Mouse (Mus musculus): Measurements from ENCODE around the gene Gorasp1.

Gene Gorasp1

DNA sequence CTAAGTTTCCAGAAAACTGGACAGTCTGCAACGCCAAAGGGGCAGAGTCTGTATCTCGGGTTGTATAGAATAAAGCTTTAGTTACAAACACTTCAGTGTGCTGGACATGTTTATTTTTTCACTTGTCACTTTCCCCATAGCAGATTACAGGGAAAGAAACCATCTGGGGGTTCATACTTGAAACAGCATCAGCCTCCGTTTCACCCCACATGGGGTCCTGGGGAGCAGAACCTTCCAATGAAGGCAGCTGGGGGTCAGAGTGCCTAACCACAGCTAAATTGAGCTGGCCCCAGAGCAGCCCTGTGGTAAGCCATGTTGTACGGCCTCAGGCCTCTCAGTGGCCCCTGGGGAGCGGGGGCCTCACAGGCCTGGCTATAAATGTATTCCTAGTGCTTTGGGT lies 10.9 kb downstream of the Gorasp1 start:
- no peak for DNase-seq (ENCODE audit: low spot score)

DNA sequence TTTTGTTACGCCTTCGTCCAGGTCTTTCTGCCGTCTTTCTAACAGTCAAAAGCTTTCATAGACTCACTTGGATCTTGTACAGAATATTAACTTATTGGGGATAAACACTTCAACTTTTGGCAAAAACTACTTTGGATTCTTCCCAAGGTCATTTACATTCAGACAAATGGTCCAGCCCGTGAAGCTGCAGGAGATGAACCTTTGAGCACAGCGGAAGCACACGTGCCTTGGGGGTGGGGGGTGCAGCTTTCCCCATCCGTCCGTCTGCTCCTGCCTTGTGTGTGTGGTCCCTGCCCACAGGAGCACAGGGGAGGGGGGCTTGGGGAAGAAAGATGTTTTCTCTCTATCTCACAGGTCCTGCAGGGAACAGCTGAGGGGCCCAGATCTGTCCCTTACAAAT lies 11.6 kb downstream of the Gorasp1 start:
- no peak for DNase-seq (ENCODE audit: low spot score)

DNA sequence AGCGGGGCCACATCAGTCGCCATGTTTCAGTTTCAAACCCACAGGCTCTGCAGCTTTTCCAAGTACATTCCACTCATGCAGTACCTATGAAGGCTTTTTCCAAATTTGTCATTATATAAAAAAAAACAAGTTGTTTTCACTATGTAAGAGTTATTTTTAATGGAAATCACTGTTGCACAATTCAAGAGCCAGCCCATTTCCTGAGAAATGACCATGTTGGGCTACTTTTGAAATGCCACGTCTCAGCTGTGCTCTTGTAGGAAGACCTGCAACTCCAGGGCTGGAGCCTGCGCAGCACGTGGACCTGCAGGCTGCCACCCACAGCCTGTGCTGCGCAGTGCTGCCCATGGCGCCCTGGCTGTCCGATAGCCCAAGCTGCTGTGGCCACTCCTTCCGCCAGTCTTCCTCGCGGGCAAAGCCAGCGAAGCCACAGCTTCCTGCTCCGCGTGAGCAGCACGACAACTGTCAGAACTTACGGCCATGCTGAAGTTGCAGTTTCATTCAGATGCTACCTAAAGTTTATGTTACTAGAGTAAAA lies 12.2 kb downstream of the Gorasp1 start:
- no peak for DNase-seq (ENCODE audit: low spot score)

DNA sequence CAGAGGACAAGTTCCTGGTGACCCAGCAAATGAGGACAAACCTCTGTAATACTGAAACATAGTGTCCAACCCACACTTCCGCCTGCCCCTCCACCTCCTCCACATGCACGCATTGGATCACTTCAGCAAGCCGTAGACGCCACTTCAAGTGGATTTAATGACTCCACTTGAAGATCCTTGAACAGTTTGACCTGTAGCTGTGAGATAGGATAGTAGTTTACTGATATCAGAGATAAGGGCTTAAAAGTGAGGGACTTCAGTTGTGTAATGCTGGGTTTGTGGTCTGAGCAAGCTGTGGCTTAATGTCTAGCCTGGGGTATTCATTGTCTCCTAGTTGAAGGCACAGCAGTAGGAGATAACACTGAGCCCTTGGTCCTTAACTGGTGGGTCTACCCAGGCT lies 13.9 kb downstream of the Gorasp1 start:
- DNase-seq (ENCODE audit: low spot score), result no peak

DNA sequence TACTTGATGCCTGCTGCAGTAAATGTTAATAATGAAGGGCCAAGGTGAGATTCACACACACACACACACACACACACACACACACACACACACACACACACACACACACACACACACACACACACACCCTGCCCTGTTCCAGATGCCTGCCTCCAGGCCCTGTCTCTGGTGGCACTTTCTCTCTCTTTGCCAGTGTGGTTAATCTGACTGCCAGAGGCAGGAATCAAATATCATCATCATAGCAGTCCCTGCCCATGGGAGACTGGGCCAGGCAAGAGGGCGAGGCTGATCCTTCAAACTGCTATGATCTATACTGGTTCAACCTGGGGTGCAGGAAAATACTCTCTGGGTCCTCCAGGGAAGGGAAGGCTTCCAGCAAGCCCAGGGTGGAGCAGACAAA lies 17.5 kb downstream of the Gorasp1 start:
- DNase-seq (ENCODE audit: low spot score), result no peak

DNA sequence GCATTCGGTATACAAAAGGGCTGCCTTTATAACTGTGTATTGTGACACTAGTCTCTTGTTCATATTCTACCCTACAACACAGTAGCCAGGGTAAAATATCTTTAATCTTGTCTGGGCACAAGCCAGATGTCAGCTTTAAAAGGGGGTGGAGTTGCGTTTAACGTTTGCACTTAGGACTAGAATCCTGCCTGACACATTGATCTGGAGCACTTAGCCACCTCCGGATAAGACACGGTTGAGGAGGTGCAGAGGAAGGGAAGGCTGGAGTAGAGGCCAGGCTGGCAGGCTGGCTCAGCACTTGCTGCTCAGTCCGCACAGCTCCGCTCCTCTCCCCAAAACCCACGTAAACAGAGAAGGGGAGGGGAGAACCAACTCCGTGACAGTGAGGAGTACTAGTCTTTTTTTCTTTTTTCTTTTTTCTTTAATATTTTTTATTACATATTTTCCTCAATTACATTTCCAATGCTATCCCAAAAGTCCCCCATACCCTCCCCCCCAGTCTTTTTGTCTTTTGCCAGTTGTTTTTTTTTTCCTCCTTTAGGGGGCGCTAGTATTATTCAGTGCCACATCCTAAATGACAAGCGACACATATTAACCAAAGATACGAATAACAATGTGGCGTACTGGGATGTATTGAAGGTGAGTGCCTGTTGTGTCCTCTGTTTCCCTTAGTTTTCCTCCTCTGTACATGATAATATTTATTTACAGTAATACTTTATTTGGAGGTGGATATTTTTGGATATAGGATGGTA lies 24.1 kb downstream of the Gorasp1 start:
- DNase-seq (ENCODE audit: low spot score), result no peak

DNA sequence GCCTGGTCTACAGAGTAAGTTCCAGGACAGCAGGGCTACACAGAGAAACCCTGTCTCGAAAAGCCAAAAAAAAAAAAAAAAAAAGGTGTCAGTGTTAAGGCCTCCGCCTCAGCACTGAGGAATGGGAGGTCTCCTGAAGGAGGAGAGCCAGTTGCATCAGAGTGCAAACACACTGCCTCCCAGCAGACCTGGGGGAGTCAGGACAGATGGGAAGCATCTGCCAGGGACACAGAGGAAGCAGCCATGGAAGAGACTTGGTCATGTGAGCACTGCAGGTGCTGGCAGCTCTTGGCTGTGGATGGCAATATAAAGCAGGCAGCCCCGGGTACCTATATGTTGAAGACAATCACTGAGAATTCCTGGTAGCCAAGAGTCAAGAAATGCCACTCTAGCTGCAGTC lies 27.4 kb downstream of the Gorasp1 start:
- DNase-seq (ENCODE audit: low spot score), result no peak

DNA sequence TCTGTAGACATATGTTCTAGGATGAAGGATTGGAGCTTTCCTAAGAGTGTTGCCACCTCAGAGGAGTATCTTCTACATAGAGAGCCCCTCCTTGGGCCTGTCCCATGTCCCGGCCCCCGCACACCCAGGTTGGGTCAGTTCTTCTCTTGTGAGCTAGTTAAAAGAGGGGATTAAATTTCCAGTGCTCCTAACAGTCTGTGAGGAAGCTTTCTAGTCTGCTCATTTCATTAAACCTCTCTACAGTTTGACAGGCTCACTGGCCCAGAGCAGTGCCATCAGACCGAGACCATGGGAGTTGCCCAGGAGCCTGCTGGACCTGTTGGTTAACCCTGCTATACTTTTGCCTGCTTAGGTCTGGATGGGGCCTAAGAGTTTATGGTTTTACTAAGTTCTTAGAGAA lies 28.7 kb downstream of the Gorasp1 start:
- DNase-seq (ENCODE audit: low spot score), result no peak

DNA sequence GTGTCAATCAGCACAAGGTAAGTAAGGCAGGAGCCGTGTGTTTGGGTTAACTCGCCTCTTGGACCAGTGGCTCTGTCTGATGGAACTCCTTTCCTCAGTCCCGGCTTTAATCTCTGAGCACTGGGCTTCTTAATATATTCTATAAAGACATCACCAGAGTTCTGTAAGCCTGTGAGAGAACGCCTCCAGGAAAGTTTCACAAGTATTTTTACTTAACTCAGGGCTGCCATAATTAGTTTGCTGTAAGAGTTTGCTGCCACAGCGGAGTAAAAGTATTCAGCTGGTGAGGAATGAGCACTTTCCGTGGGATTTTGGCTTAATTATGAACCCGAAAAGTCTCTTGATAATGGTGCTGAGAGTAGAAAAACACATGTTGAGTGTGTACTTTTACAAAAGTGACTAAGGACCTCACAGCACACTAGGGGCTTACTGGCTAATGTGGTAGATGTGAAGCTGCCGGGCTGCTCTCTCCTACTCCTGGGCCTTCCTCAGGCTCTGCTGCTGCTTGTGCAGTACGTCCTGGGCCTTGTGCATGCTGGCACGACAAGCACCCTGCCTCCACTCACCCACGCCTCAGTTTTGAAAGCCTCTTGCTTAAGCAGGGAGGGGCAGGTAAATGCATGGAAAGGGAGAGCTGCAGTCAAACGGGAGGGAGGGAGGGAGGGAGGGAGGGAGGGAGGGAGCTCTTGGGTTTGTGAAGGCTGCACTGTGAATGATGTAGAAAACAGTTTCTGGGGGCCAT lies 34.8 kb downstream of the Gorasp1 start:
- no peak for DNase-seq (ENCODE audit: low spot score)

DNA sequence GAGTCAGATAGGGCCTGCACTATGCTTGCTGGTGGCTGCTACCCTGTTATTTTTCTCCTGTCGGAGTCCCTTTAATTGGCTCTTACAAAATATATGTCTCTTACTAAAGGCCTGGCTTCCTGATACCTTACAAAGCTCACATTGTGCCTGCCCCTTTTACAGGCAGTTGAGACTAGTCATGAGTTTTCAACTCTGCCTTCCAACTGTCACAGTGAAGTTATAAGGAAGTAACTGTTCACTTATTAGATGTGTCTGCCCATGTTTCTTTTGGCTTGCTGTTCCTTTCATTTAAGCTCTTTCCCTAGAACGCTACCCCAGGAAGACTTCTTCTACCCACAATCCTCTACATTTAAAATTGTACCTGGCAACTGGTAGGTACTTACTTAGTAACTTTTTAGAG lies 37.9 kb downstream of the Gorasp1 start:
- no peak for DNase-seq (ENCODE audit: low spot score)

DNA sequence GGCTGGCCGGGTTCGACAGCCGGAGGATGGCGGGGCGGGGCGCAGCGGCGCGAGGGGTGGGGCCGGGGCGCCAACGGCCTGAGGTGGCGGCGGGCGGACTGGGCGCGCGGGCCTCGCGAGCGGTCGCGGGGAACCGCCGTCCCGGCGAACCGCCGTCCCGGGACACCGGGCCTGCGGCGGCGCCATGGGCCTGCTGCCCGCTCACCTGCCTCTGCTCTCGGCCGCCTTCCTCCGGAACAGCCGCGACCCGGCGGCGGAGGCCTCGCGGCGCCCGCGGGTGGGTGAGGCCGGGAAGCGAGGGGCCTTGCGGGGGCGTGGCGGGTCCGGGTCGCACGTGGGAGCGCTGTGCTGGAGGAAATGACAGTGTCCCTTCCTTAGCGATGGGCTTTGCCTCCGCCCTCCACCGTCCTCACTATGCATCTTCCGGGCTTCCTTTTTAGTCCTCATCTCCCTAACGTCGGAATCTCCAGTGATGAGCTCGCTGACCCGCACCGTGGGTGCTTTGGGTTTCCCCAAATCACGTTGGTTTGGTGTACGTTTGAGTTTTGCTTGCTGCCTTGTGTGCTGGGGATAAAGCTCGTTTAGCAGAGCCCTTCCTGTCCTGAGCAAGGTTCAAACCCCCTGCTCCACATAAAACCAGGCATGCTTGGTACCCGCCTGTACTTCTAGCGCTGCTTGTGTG lies 42.2 kb downstream of the Gorasp1 start:
- peak; percentile 75 for DNase-seq (ENCODE audit: low spot score)

DNA sequence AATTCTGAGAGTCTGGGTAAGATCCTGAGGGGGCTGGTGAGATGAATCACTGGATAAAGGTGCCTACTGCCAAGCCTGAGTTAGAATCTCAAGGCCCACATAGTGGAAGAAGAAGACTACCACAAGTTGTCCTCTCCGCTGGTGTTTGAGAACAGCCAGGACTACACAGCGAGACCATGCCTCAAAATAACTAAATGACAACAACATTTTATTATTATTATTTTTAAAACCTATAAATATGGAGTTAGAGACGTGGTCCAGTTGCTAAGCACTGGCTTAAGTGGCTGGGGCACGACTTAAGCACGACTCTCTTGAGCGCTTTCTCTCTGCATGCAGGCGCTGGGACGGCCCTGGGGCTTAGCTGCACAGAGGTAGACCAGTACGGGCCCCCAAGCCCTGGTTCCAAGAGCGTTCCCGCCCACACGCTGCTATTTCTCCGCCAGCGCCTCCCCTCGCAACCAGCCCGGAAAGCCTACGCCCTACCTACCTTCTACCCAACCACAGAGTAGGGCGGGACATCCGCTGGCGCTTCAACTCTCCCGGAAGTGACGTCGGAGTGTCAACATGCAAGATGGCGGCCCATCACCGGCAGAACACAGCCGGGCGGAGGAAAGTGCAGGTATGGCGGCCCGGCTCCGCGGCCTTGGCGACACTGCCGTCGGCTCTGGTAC lies 42.9 kb downstream of the Gorasp1 start, which contains the start of gene Wdr48:
Gene Wdr48 (plus strand): TSS at position 540 of the 671 bp plus-strand sequence.
- DNase-seq (ENCODE audit: low spot score), result peak; percentile 94

DNA sequence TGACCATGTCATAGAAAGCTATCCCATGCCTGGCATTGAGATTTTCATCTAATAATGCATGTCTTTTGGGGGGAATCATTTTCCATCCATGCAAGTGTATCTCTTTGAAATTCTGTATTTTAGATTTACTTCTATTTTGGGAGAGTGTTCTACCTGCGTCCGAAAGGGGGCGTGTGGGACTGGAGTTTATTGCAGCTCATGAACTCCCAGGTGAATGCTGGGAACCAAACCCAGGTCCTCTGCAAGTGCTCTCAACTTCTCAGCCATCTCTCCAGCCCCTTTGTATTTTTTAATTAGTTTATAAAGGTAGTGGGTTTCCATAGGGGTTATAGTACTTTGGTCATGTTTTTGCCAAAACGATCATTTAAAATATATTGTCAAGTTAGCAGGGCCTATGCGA lies 43.5 kb downstream of the Gorasp1 start:
- DNase-seq (ENCODE audit: low spot score), result no peak

DNA sequence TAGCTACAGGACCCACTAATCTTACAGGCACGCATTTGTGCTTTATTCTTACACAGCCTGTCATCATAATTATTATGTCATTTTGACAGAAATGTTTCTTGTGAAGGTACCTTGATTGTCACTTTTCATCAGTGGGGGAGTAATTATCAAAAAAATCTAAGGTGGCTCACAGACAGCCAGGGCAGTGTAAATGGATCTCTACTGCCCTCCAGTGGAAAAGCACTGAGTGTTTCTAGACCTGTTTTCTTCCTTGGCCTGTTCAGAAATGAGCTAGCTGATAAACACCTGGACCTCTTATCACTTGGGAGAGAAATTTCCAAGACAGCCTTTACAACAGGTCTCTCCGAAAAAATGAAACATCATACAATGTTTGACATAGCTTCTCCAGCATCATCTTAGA lies 46.7 kb downstream of the Gorasp1 start:
- no peak for DNase-seq (ENCODE audit: low spot score)

DNA sequence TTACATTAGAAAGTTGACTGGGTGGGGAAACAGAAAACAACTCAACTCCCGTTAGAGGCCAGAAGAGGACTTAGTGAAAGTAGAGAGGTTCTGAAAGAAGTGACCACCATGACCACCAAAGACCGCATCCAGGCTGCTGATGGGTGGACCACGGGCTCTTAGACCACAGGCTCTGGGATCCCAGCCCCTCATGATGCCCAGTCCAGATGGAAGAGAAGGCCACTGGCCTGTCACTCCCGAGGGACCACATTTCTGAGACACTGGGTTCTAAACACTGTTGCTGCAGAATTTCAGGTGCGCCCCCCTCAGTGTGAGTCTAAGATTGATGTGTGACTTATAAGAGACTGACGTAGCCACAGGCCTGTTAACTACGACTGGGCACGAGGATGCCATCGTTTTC lies 47.9 kb downstream of the Gorasp1 start:
- no peak for DNase-seq (ENCODE audit: low spot score)

DNA sequence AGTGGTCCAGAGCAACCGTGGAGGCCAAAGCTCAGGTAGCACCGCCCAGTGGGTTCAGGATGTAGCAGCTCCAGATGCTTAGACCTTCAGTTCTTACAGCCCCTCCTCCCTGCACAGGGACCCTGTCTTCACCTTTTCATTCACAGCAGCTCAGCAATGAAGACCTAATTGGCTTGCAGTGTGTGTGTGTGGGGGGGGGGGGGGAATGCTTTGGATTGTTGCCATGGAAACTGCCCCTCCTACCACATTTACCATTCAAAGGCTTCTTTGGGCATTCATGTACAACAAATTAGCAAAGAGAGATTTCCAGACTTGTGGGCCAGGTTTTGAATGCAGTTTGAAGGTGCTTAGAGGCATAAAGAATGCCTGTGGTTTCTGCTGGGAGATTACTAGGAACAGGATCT lies 48.5 kb downstream of the Gorasp1 start:
- DNase-seq (ENCODE audit: low spot score), result no peak

DNA sequence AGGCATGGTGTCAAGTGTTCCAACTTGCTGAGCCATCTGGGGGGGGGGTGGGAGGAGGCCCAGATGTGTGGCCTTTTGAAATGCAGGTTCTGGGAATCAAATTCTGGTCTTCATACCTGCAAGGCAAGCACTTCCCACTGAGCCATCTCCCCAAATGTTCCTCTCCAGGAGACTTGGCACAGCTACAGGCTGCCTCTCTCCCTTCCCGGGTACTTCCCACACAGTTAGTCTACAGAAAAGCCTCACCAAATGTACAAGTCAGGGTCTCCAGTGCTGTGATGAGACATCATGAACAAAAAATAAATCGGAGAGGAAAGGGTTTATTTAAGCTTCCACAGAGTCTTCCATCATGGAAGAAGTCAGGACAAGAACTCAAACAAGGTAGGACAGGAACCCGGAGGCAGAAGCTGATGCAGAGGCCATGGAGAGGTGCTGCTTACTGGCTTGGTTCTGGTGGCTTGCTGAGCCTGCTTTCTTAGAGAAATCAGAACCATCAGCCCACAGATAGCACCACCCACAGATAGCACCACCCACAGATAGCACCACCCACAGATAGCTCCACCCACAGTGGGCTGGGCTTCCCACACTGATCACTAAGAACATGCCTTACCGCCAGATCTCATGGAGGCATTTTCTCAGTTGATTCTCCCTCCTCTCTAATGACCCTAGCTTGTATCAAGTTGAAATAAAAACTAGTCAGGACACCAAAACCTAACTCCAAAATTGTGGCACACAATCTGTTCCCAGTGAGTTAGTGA lies 50.0 kb downstream of the Gorasp1 start:
- DNase-seq (ENCODE audit: low spot score), result peak; percentile 42
